Mouse (Mus musculus) lung, postnatal 0 days (tissue): ENCODE measurements at regions not wholly inside any gene's neighbourhood (a gene's known extent, or its start where the extent isn't known, plus 50 kb on each side); places are given as distances from the start of the nearest gene placed in this dataset.
"Not testable (repeated sequence)": the region's sequence is repeated elsewhere in the genome, so short reads cannot be mapped to it uniquely, and the experiment has no call there.

ENCODE experiments used
- ATAC-seq: fragments of 200-750 bp; cut with Nextera tagmentation; 2 replicates; pipeline ENCODE4 v1.8.0; 2017; ENCODE audit warnings: moderate library complexity
- DNase-seq: peaks from one replicate; pipeline ENCODE4 v3.0.0-alpha.2; 2016; ENCODE audit warnings: low spot score
- H3K27ac ChIP-seq: fragments of 300-500 bp; sonication (generic); 2 replicates; pipeline ENCODE4 v1.5.1; 2014; ENCODE audit warnings: antibody characterized with exemption, mild to moderate bottlenecking, low read length, mixed read lengths
- H3K27me3 ChIP-seq: fragments of 300-500 bp; sonication (generic); replicated peaks from 2 replicates; pipeline ENCODE4 v1.6.1; 2014; ENCODE audit warnings: low read length, mixed read lengths; ENCODE audit not compliant: insufficient read depth
- H3K36me3 ChIP-seq: fragments of 300-500 bp; sonication (generic); 2 replicates; pipeline ENCODE4 v1.6.1; 2014; ENCODE audit warnings: low read length, mixed read lengths; ENCODE audit not compliant: insufficient read depth
- H3K4me1 ChIP-seq: fragments of 300-500 bp; sonication (generic); 2 replicates; pipeline ENCODE4 v1.6.1; 2014; ENCODE audit warnings: antibody characterized with exemption, low read depth, low read length, mixed read lengths; ENCODE audit not compliant: insufficient read depth
- H3K4me2 ChIP-seq: fragments of 300-500 bp; sonication (generic); replicated peaks from 2 replicates; pipeline ENCODE4 v1.6.1; 2014; ENCODE audit warnings: low read depth, mild to moderate bottlenecking, low read length, moderate library complexity, mixed read lengths
- H3K4me3 ChIP-seq: fragments of 300-500 bp; sonication (generic); 2 replicates; pipeline ENCODE4 v1.5.1; 2014; ENCODE audit warnings: low read depth, low read length
- H3K9ac ChIP-seq: fragments of 300-500 bp; sonication (generic); replicated peaks from 2 replicates; pipeline ENCODE4 v1.6.1; 2014; ENCODE audit warnings: low read depth, mild to moderate bottlenecking
- H3K9me3 ChIP-seq: fragments of 300-500 bp; sonication (generic); 2 replicates; pipeline ENCODE4 v1.6.1; 2016; ENCODE audit warnings: low read length, mixed read lengths
- CTCF ChIP-seq: IDR thresholded peaks from 2 replicates; pipeline ENCODE4 v1.5.1; 2016; ENCODE audit warnings: antibody characterized with exemption, mild to moderate bottlenecking
- EP300 ChIP-seq: IDR thresholded peaks from 2 replicates; pipeline ENCODE4 v1.6.1; 2016; ENCODE audit warnings: antibody characterized with exemption, mild to moderate bottlenecking, control low read depth
- WGBS: fragments of 180-500 bp; shearing (Covaris S2); extraction: QIAGEN DNeasy Blood & Tissue Kit; methylation state at CpG from one replicate; pipeline ENCODE4 v1.1.7; 2014; 5-methylcytosine and 5-hydroxymethylcytosine counted together

DNA sequence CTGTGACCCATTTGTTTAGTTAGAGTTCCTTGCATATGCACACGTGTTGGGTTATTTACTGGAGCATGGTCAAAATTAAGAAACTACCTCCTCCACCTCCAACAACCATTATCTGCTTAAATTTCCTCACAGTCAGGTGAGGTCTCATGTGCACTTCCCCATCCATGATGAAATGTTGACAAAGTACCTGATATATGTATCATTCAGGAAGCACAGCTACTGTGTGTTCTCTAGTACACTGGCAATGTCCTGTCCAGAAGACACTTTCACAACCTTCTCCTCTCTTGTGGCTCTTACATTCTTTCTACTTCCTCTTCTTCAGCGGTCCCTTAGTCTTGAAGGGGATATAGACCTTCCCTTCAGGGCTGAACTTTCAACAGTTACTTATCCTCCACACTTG is 448.1 kb downstream of the Inhba start:
- ATAC-seq (no peak), DNase-seq (no peak)
- Histone ChIP-seq H3K9ac (no peak overlapping the region), H3K4me2 (no peak overlapping the region), H3K27ac (no peak overlapping the region), H3K36me3 (no peaks in the 10 kb centered on the region), H3K4me3 (no peak overlapping the region), H3K4me1 (no peaks in the 10 kb centered on the region), H3K9me3 (no peaks in the 10 kb centered on the region), H3K27me3 (no peaks in the 10 kb centered on the region)
- TF ChIP-seq CTCF: no peak
- no peak for TF ChIP-seq EP300
- WGBS: 69% methylated on average over 2 of the region's 2 CpGs

DNA sequence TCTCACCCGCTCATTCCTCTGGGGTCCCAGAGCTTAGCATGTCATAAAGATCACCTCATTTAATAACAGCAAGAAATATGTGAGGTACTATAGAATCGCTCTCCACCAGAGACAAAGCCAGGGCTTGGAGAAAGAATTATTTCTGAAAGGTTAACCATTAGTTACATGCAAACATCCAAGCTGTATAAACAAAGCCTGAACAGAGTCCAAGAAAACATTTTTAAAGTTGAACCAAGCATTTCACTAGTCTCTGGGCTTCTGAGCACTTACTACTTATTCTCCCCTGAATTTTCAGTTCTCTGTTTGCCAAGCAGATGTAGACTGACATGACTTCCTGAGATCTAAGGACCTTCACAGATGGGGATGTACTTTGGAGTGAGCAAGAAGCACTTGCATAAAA is 450.0 kb downstream of the Inhba start:
- no peak for DNase-seq
- ATAC-seq: no peak
- no peaks in the 10 kb centered on the region for H3K9me3 ChIP-seq
- no peaks in the 10 kb centered on the region for H3K27me3 ChIP-seq
- WGBS: 64% methylated on average over 2 of the region's 2 CpGs
- H3K4me2 ChIP-seq: no peak overlapping the region
- TF ChIP-seq CTCF (no peak), EP300 (no peak)
- H3K9ac ChIP-seq: no peak overlapping the region
- H3K4me1 ChIP-seq: no peaks in the 10 kb centered on the region
- H3K4me3 ChIP-seq: no peak overlapping the region
- no peaks in the 10 kb centered on the region for H3K36me3 ChIP-seq
- no peak overlapping the region for H3K27ac ChIP-seq

DNA sequence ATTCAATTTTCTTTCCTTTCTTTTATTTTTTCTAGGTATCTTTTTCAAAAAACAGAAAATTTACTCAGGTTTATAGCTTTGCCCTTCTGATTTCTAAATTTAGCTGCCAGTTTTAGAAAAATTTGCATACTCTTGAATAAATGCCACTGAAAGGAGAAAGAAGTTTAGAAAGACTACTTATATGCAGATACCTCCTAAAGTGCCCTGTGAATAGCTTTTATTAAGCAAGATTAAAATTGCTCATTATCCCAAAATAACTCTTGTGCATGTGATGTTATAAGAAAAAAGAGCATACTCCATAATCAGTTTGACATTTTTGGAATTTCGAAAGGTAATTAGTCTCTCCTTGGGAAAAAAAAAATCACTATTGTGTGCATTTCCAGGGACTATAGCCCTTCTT is 453.2 kb downstream of the Inhba start:
- no peak for TF ChIP-seq CTCF
- TF ChIP-seq EP300: no peak
- no peak overlapping the region for H3K9ac ChIP-seq

DNA sequence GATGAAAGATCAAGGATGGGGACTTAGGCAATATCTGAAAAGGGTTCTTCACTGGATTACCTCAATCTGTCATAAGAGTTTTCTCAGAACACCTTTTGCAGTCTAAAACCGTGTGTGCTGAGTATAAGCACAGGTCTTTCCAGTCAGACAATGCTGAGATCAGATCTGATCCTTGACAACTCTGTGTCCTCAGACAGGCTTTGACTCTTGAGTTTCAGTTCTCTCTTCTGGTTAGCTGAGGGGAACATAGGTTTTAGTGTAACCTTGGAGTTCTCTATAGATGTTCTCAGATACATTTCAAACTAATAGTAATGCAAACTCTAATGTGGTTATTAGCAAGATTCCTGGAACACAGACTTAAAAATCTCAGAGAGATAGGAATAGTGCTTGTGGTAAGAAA is 453.7 kb downstream of the Inhba start:
- no peak for TF ChIP-seq CTCF
- no peak for TF ChIP-seq EP300
- Histone ChIP-seq H3K4me2 (no peak overlapping the region), H3K9me3 (no peaks in the 10 kb centered on the region), H3K9ac (no peak overlapping the region), H3K36me3 (no peaks in the 10 kb centered on the region), H3K27me3 (no peaks in the 10 kb centered on the region), H3K4me3 (no peak overlapping the region), H3K27ac (no peak overlapping the region), H3K4me1 (no peaks in the 10 kb centered on the region)
- WGBS: 70% methylated on average over 1 of the region's 1 CpGs
- ATAC-seq: no peak
- no peak for DNase-seq

More for the DNA sequence above, 453.2 kb downstream of the Inhba start:
- no peaks in the 10 kb centered on the region for H3K9me3 ChIP-seq
- no peaks in the 10 kb centered on the region for H3K36me3 ChIP-seq
- ATAC-seq (no peak), DNase-seq (no peak)
- no peaks in the 10 kb centered on the region for H3K27me3 ChIP-seq
- H3K4me3 ChIP-seq: no peak overlapping the region
- WGBS: 91% methylated on average over 1 of the region's 1 CpGs
- no peaks in the 10 kb centered on the region for H3K4me1 ChIP-seq
- H3K4me2 ChIP-seq: no peak overlapping the region
- H3K27ac ChIP-seq: no peak overlapping the region

DNA sequence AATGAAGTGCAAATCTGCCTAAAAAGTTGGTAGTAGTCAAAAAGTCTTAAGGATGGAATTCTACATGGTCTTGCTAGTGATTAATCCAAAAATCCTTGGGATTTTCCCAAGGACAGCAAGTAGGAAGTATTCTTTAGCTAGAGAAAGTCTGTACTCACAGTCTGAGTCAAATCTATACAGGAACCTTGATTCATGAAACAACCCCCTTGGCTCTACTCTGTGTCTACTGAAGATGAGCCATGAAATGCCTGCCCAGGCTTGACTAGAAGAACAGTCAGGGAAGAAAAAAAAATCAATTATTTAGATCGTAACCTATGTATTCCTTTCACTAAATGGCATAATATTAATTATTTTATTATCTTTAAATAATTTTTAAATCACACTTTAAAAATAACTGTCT is 454.2 kb downstream of the Inhba start:
- 94% methylated on average over 1 of the region's 1 CpGs for WGBS
- Histone ChIP-seq H3K27ac (no peak overlapping the region), H3K9me3 (no peaks in the 10 kb centered on the region), H3K9ac (no peak overlapping the region), H3K4me2 (no peak overlapping the region), H3K4me3 (no peak overlapping the region), H3K36me3 (no peaks in the 10 kb centered on the region), H3K27me3 (no peaks in the 10 kb centered on the region), H3K4me1 (no peaks in the 10 kb centered on the region)
- DNase-seq: no peak
- TF ChIP-seq CTCF: no peak
- no peak for ATAC-seq

DNA sequence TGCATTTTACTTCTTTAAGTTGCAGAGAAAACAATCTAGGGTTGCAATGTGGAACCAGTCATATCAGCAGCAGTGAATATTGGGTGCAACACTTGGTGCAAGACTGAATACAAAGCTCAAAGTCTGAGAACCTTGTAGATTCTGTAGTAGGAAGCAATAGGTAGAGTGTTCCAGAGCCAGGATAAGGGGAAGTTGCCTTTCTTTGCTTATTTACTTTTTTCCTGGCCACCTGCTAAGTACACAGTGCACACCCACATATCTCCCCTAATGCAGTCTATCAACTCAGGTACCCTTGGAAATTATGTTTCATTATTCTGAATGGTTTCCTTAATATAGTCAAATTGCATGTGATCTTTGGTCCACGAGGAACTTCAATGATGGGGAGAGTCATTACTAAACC is 464.9 kb downstream of the Inhba start:
- H3K4me3 ChIP-seq: no peak overlapping the region
- H3K36me3 ChIP-seq: no peaks in the 10 kb centered on the region
- no peak overlapping the region for H3K27ac ChIP-seq
- TF ChIP-seq EP300: no peak
- TF ChIP-seq CTCF: no peak
- H3K4me2 ChIP-seq: no peak overlapping the region
- no peaks in the 10 kb centered on the region for H3K9me3 ChIP-seq
- no peaks in the 10 kb centered on the region for H3K4me1 ChIP-seq
- no peaks in the 10 kb centered on the region for H3K27me3 ChIP-seq
- no peak overlapping the region for H3K9ac ChIP-seq
- ATAC-seq: no peak
- no peak for DNase-seq
- 63% methylated on average over 1 of the region's 1 CpGs for WGBS

DNA sequence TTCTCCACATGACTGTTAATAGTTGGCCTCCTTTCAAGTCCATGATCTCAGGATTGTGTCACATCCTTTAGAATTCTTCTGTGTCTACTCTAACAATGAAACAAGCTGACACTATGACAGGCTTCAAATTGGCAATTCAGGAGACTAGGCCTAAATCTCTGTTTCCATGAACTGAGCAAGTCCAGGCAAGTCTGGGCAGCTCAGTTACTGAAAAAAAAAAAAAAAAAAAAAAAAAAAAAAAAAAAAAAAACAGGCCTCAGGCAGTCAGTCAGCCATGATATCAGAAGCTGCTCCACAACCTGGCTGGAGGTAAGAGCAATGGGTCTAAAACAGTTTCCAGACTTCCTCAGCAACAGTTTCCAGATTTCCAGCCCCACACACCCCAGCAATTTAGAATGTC is 475.6 kb downstream of the Inhba start:
- H3K27me3 ChIP-seq: no peaks in the 10 kb centered on the region
- no peak overlapping the region for H3K9ac ChIP-seq
- no peak overlapping the region for H3K4me3 ChIP-seq
- no peak overlapping the region for H3K4me2 ChIP-seq
- DNase-seq: no peak
- no peaks in the 10 kb centered on the region for H3K36me3 ChIP-seq
- H3K9me3 ChIP-seq: no peaks in the 10 kb centered on the region
- no peak for ATAC-seq
- no peak overlapping the region for H3K27ac ChIP-seq
- TF ChIP-seq CTCF: no peak
- no peak for TF ChIP-seq EP300
- no peaks in the 10 kb centered on the region for H3K4me1 ChIP-seq

DNA sequence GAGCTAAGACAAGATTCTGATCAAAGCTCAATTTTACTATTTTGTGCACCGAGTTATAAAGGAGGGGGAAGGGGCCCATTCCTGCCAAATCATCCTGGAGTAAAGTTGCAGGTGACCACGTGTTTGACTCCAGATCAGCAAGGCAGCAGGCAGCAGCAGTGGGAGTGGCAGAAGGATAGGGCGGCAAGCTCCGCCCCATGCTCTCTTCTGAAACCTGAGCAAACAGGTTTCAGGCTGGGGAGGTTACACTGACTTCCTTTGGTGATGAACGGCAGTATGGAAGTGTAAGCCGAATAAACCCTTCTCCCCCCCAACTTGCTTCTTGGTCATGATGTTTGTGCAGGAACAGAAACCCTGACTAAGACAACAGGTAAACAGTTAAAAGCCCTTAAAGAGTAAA is 479.0 kb downstream of the Inhba start:
- not testable (repeated sequence) for H3K4me2 ChIP-seq, DNase-seq, H3K36me3 ChIP-seq, H3K27ac ChIP-seq, H3K4me1 ChIP-seq, H3K9me3 ChIP-seq, H3K9ac ChIP-seq, H3K4me3 ChIP-seq, ATAC-seq, H3K27me3 ChIP-seq
- 35% methylated on average over 6 of the region's 6 CpGs for WGBS
